ENCODE assay signal across 10 mouse cellular contexts in the genomic region with DNA sequence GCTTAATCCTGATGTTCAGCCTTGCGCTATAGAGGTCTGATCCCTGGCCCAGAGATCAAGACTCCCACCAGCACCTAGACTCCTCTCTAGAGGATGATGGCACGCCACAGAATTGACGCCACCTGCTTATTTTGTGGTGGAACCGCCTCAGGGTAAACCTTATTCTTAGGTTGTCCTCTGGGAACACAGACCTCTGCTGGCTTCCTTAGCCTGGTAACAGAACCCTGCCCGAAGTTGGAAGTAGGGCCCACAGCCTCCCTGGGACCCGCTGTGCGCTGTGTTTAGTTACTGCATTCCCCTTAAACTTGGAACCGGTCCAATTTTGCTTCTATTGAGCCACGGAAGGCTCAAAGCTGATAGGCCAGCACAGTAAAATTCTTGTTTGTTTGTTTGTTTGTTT. TPM values are rescaled to one million over a fixed set of nuclear protein-coding genes. Genes with fewer than 3 reads are reported as not detected.
DNase-seq lines count a peak whose midpoint lies in the region; ATAC-seq lines count a peak whose summit lies in the region.
"Had no signal": no experiment of that assay in that cellular context is flagged by ENCODE, and none has a peak within 500 bp of the region (broad histone marks: within the 10 kb centered on the region; RNA-seq: fewer than 3 reads in every experiment).

No protein-coding gene starts in this region.

- H3K4me3 ChIP-seq in lung, embryonic 16.5 days (ENCODE audit: low read length) = peak overlapping the region; percentile 46
- H3K4me3 ChIP-seq in hindbrain, embryonic 14.5 days (replicated peaks; ENCODE audit: low read length) = peak overlapping the region; percentile 41
- H3K4me3 ChIP-seq: erythroblast, embryonic 14.5 days had no signal

- peaks cover 48% of the 10 kb centered on the region for H3K27me3 ChIP-seq in lung, embryonic 16.5 days (ENCODE audit: control insufficient read depth, insufficient read depth, low read depth, low read length)
- H3K27me3 ChIP-seq in hindbrain, embryonic 14.5 days (ENCODE audit: control insufficient read depth, insufficient read depth, low read length) = peaks cover 84% of the 10 kb centered on the region

- H3K4me2 ChIP-seq in lung, embryonic 16.5 days (ENCODE audit: low read depth, low read length) = no peak overlapping the region; the same call in 1 of the 2 replicates
- H3K4me2 ChIP-seq in hindbrain, embryonic 14.5 days (replicated peaks) = no peak overlapping the region

- 18% methylated on average over 9 of the region's 9 CpGs for WGBS in lung, embryonic 16.5 days
- WGBS in hindbrain, embryonic 14.5 days = 3% methylated on average over 9 of the region's 9 CpGs

- H3K4me1 ChIP-seq in lung, embryonic 16.5 days (replicated peaks; ENCODE audit: control insufficient read depth, insufficient read depth, low read length) = peaks cover 30% of the 10 kb centered on the region
- H3K4me1 ChIP-seq in hindbrain, embryonic 14.5 days (replicated peaks; ENCODE audit: control insufficient read depth, insufficient read depth, low read length) = peaks cover 23% of the 10 kb centered on the region

- no peaks in the 10 kb centered on the region for H3K36me3 ChIP-seq in lung, embryonic 16.5 days (ENCODE audit: control insufficient read depth, insufficient read depth, low read length)
- no peaks in the 10 kb centered on the region for H3K36me3 ChIP-seq in hindbrain, embryonic 14.5 days (replicated peaks; ENCODE audit: control insufficient read depth, insufficient read depth)

- DNase-seq in lung, postnatal 36 days = no peak
- DNase-seq in embryo, embryonic 11 days = peak; percentile 64
- peak; percentile 60 for DNase-seq in hindbrain, embryonic 14.5 days (ENCODE audit: low spot score)
- DNase-seq in retina, postnatal 1 day = peak; percentile 58
- DNase-seq in spleen, postnatal 36 days (ENCODE audit: low spot score in 2 of 2) = no peak
- no peak for DNase-seq in ovary, postnatal 36 days (ENCODE audit: low spot score)
- DNase-seq: adrenal gland, postnatal 36 days; lung, adult 18-20 months had no signal

- H3K9ac ChIP-seq in lung, embryonic 16.5 days (ENCODE audit: low read length) = 0 out of 2 replicates have a peak overlapping the region, but pooled peaks have one; percentile 4
- no peak overlapping the region for H3K9ac ChIP-seq in hindbrain, embryonic 14.5 days

- no peak overlapping the region for H3K27ac ChIP-seq in lung, embryonic 16.5 days (ENCODE audit: low read length)
- H3K27ac ChIP-seq in hindbrain, embryonic 14.5 days = no peak overlapping the region

- no peak for ATAC-seq in lung, embryonic 16.5 days (ENCODE audit: low read depth)
- ATAC-seq in hindbrain, embryonic 14.5 days (ENCODE audit: low FRiP score) = no peak

- H3K9me3 ChIP-seq in lung, embryonic 16.5 days (ENCODE audit: control insufficient read depth, low read length) = no peaks in the 10 kb centered on the region
- H3K9me3 ChIP-seq in hindbrain, embryonic 14.5 days (ENCODE audit: control insufficient read depth, low read length) = no peaks in the 10 kb centered on the region

RNA-seq across cellular contexts. Expression of gene Cyp1b1, which starts 2.3 kb away (rescaled TPM):
- 5.1 and 5.3 TPM in 2 replicates for polyA plus RNA-seq in lung, embryonic 16.5 days (2015; fragmentation: Nextera tagmentation; extraction: Ambion mirVana)
- polyA plus RNA-seq in hindbrain, embryonic 14.5 days (2014; fragmentation: Nextera tagmentation; extraction: Ambion mirVana) = 11.9 and 12.4 TPM in 2 replicates
- polyA plus RNA-seq: erythroblast, embryonic 14.5 days had no signal

Comparison
In these comparisons a context has a peak if more than half of its experiments do, and no peak if none do; other contexts are left out.
1. DNase-seq: peak in embryo, embryonic 11 days (single experiment), hindbrain, embryonic 14.5 days (single experiment) and retina, postnatal 1 day (single experiment); none in lung, postnatal 36 days (single experiment), spleen, postnatal 36 days (0 of 2) and ovary, postnatal 36 days (single experiment).